Mouse (Mus musculus) forebrain, embryonic 12.5 days (tissue): ENCODE data around the gene Gbx2. TPM values are rescaled to one million over a fixed set of nuclear protein-coding genes. Genes with fewer than 3 reads are reported as not detected.

ENCODE experiments used
- polyA plus RNA-seq: library from polyadenylated mRNA; unstranded; fragments of >200 nt; fragmentation: Nextera tagmentation; extraction: Ambion mirVana; gene quantifications from 2 replicates; pipeline ENCODE4 v1.2.1, GENCODE M21; 2016

Gene Gbx2
- polyA plus RNA-seq, 1 experiment from 2014 or later, result 26.9 TPM

Other genes with a start within 250 kb of the Gbx2 start
- 0.17 and 0.44 TPM in 2 replicates for gene Asb18, start 83.5 kb upstream of the Gbx2 start, polyA plus RNA-seq
- 0.56 TPM in 1 of 2 replicates, not detected in the other for gene Iqca, start 222.2 kb upstream of the Gbx2 start, polyA plus RNA-seq